Mouse (Mus musculus) erythroblast, embryonic 14.5 days (primary cell): ENCODE measurements around the gene Lmntd1.

Experiments
- GATA1 ChIP-seq: IDR thresholded peaks from 2 replicates; pipeline ENCODE4 v1.6.1; 2012; ENCODE audit warnings: low read length, inconsistent platforms, mixed read lengths
- TAL1 ChIP-seq: IDR thresholded peaks from 3 replicates; pipeline ENCODE4 v1.6.1; 2012; ENCODE audit warnings: low read length, inconsistent platforms, mixed read lengths

DNA sequence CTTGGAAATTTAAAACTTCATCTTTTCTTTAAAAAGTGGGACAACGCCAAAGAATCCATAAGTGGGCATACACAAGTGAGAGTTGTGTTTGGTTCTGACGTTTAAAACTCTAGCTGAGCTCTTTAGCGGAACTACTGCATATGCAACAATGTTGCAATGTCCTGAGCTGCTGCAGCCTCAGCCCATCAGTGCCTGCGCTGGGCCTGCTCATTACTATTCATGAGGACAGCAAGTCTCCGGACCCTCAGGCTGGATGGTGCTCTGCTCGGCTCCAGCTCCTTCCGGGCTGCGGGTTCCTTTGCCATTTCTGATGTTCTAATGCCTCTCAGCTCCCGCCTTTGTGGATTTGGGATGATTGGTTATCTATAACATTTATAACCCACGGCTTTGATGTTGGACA, 97.1 kb downstream of the Lmntd1 start:
- TF ChIP-seq TAL1 = no peak
- TF ChIP-seq GATA1 = no peak
